Mouse (Mus musculus) embryo, embryonic 10 days (tissue): ENCODE results near the gene Gpld1.

Source experiments
- DNase-seq: peaks from one replicate; pipeline ENCODE4 v3.0.0-alpha.2; 2015; ENCODE audit warnings: low spot score

Gene Gpld1

GRCm38 (mm10) chr13:24942512-24943282 lies at the start of gene Gpld1:
Gpld1 (plus strand) TSS chr13:24943152.
- DNase-seq: no peak

- no peak for DNase-seq
These were observed 49.1 kb upstream of the Gpld1 start for GRCm38 (mm10) chr13:24893880-24894279.

DNA sequence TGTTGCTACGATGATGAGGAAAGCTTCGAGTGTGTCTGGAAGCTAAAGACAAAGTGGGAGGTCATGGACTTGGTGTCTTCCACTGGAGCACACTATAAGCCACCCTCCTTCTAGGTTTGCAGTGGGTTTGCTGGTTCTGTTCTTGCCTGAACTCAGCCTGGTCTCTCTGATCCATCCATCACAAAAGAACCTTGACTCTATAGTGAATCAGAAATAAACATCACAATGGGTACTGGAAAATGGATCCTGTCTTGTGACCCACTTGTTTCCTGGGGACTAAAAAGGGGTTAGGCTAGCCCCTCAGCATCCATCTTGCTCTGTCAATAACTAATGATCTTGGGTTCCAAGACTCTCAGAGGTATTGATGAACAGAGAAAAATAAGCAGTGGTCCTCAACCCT lies 41.0 kb upstream of the Gpld1 start:
- no peak for DNase-seq

DNA sequence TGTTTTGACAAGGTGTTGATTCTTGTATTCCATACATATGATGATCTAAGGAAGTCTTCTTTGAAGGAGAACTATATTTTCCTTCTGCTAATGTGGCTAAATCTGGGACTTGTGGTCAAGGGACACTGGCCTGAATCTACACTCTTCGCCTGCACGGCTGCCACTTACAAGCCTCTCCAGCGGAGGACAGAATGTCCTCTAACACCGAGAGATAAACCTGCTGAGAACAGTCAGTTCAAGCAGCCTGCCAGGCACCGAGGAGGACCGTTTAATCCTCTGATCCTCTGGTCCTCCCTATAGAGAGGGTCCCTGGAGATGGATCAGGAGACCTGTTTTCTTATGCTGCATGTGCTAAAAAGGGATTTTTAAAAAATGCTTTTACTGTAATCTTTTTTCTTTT lies 39.5 kb upstream of the Gpld1 start:
- DNase-seq: no peak

GRCm38 (mm10) chr13:24905422-24905821 lies 37.5 kb upstream of the Gpld1 start:
- DNase-seq: no peak

DNA sequence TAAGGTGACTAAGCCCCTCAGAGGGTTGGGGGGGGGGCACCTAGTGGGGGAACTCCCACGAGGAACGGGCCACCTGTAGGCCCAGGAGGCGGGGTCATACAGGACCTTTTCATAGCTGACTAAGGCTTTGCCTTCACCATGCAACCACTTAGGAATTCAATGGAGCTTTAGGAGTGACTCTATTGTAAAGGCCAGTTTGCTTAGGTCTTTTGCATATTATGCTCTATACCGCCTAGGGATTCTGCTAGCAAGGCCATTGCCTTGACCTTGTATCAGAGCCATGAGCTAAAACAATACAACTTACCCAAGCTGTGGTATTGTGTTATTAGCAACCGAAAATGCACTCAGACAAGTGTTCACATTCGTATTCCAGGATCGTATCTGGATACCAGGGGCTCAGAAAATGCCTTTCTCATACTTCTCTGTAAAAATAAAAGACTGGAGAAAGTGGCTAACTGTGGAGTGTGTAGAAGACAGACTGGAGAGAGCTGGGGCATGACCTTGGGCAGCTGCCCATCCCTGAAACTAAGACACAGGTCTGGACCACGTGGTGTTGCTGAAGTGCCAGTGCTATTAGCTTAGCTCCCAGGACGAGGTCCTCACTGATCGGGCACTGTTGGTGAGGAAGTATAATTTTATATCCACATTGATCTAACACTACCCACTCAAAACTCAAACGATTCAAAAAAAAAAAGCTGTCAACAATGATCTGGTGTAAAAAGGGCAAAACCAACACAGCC lies 36.0 kb upstream of the Gpld1 start:
- DNase-seq: no peak

DNA sequence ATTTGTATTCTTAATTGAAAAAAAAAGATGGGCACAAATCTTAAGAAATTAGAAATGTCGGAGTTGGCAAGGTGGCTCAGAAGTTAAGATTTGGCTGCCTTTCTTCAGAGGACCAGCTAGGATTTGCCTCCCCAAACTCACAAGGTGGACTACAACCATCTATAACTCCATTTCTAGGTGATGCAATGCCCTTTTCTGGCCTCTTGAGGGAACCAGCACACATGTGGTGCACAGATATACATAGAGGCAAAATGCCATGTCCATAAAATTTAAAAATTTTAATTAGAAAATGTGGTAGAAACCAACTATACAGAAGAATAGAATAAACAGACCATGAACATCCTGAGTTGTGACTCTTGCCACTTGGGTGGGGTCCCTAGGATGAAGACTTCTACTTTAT lies 33.8 kb upstream of the Gpld1 start:
- no peak for DNase-seq

- DNase-seq: no peak
These were observed 29.4 kb upstream of the Gpld1 start for GRCm38 (mm10) chr13:24913576-24913975.

DNA sequence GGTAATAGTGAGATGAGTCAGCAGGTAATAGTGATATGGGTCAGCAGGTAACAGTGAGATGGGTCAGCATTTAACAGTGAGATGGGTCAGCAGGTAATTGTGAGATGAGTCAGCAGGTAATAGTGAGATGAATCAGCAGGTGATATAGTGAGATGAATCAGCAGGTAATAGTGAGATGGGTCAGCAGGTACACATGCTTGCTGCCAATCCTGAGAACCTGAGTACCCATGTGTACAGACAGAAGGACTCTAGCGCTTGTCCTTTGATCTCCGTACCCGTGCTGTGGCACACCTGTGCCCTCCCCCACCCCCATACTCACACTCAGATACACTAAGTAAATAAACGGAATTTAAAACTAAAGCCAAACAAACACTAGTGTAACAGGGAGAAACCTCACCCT lies 28.0 kb upstream of the Gpld1 start:
- DNase-seq: no peak

DNA sequence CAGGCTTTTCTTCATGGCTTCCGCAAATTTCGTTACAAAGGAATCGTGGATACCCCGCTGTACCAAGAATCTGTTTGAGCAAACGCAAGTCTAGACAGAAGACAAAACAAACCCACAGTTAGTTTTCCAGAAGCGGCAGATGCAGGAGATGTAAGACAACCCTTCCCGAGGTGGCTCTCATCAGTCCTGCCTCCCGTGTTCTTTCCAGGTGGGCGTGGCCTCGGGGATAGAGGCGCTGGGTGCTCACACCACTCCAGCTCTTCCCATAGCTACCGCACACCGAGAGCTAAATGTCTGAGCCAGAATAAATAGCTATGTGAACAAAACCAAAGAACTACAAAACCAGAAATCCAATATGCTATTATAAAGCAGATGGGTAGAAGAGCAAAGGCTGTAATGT lies 27.1 kb upstream of the Gpld1 start:
- no peak for DNase-seq

- peak; percentile 86 for DNase-seq
These were observed 22.5 kb upstream of the Gpld1 start for GRCm38 (mm10) chr13:24920333-24920977.

DNA sequence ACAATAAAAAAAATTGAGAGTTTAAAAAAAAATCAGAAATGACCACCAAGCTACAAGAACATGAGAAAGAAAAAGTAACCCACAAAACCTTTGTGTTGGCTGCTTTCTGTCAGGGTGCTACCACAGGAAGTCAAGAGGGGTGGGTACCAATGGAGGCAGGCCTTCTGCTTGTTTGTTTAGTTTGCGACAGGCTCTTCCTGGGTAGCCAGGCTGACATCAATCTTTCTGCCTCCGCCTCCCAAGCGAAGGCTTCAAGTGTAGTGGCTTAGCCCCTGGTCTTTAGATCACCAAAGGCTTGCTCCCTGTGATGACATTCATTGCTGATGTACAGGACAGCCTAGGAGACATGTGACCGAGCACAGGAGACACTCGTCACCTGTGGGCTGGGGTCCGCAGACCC lies 21.7 kb upstream of the Gpld1 start:
- no peak for DNase-seq

DNA sequence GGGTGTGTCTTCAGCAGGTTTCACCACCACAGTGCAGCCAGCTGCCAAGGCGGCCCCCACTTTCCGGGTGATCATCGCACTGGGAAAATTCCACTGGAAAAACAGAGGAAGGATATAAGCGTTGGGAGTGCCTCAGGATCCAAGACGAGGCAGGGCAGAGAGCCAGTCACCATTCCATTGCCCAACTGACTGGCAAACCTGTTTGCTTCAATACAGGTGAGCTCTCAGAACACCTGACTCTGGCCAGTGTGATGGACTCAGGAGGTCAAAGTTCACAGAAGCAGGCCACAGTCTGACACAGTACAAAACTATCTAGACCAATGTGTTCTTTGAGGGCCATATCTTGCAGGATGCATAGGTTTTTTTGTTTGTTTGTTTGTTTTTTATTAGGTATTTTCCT lies 19.0 kb upstream of the Gpld1 start:
- no peak for DNase-seq

- DNase-seq: no peak
These were observed 12.4 kb upstream of the Gpld1 start for GRCm38 (mm10) chr13:24930591-24930990.

GRCm38 (mm10) chr13:24933199-24933598 lies 9.8 kb upstream of the Gpld1 start:
- no peak for DNase-seq

DNA sequence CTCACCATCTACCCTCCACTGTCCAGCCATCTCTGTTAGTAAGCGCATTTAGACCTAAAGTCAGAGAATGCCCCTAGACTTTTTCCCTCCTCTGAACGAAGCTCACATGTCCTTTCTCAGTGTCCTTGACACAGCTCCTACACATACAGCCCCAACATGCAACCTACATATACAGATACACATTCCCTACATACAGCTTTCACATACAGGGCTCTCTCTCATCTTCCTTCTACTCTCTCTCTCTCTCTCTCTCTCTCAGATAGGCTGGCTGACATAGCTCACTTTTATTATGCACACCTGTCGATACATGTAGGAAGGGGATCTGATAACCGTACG lies 6.2 kb upstream of the Gpld1 start:
- no peak for DNase-seq

DNA sequence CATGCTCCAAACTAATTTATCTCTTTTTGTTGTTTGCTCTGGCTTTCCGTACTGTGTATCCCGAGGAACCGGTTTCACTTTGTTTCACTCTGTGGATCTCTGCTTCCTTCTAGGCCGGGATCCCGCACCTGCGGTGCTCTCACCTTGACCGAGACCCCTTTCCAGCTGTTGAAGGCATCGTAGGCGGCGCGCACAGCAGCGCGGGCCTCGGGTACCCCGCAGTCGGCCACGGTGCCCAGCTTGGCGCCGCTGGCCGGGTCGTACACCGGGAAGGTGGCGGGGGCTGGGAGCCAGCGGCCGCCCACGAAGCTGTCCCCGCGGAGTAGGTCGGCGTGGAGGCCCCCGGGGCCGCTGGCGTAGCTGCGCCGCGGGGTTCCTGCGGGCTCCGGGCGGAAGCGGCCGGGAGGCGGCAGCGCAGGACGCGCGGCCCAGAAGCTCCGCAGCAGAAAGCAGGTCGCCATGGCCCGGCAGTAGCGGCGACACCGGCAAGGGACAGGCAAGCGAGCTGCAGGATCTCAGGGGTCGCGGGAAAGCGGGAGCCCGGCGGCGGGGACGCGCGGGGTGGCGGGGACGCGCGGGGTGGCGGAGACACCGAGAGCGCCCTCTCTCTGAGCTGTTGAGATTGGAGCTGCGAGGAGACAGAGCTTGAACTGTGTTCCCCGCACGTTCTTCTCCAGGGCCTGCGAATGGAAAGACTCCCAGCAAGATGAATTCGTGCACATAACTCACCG lies 5.7 kb upstream of the Gpld1 start, which contains the start of gene Aldh5a1:
TSS of gene Aldh5a1 (minus strand) at position 554 of the 731 bp plus-strand sequence.
- DNase-seq: peak; percentile 85

DNA sequence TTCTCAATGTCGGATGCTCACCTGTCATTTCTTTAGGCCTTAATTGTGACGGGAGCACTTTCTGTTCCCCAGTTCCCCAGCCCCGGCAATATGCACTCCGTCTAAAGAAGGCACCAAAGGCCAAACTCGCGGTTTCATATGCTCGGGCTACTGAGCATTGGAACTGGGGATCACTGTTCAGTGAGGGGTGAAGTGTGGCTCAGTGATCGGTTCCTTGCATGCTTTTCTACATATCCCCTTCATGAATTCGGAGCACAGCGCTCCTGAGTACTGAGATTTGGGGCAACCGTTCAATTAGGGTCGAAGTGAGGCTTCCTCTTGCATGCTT lies 5.1 kb upstream of the Gpld1 start:
- no peak for DNase-seq

- DNase-seq: peak; percentile 83
These were observed 4.3 kb upstream of the Gpld1 start for GRCm38 (mm10) chr13:24938683-24939082.

DNA sequence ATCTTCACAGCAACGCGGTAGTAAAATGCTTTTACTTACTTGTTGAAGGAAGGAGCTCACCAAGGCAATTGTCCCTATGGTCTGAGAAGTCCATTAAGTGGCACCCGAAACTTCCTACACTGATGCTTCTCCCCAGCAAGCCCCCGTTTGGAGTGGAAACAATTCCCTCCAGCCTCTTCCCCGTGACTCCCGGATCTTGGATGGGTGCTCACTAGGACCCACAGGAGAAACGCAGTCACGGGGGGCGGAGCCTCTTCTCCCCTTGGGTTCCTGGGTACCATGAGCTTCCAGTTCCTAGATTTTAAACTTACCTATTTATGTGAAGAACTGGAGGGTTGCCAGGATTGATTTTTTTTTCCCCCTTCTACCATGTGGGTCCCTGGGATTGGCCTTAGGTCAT lies 3.5 kb upstream of the Gpld1 start:
- no peak for DNase-seq

DNA sequence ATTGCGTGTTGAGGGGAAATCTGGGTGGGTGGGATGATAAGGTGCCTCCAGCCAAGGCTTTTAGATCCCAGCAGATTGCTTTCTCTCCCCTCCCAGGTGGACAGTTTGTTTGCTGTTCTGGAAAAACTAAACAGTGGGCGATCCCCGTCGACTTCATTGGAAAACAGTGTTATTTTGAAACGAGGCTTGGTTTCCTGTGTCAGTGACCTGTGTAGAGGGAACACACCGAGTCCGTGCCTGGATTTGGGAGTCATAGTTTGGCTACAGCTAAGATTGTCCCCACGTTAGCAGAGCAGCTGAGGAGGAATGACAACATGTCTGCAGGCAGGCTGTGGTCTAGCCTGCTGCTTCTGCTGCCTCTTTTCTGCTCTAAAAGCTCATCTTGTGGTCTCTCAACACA lies 351 bp downstream of the Gpld1 start:
- DNase-seq: no peak

DNA sequence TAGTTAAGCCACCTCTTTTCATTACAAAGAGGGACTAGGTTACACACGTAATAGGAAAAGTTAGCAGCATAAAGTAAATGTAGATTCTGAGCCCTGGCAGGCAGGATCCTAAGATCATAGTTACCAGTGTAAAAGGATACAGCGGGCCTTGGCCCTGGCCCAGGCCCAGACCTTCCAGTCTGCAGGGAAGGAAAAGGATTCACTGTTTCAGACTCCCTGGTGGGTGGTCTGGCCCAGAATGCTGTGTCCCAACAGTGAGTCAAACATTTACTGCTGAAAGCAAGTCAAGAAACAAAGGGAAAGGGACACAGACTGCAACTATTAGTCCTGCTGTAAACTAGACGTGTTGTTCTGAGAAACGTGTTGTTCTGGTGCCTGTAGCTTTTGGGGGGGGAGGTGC lies 2.6 kb downstream of the Gpld1 start:
- DNase-seq: peak; percentile 61

- no peak for DNase-seq
These were observed 4.2 kb downstream of the Gpld1 start for GRCm38 (mm10) chr13:24947158-24947557.
